Mouse (Mus musculus) bone marrow macrophage, adult 2 months (primary cell): ENCODE results near the gene Slc9a3r2.

Experiments used
- CTCF ChIP-seq: IDR thresholded peaks from 2 replicates; pipeline ENCODE4 v1.5.1; 2012; ENCODE audit warnings: low read depth, mild to moderate bottlenecking, low read length, moderate library complexity
- POLR2A ChIP-seq: IDR thresholded peaks from 2 replicates; pipeline ENCODE4 v1.6.1; 2012; ENCODE audit warnings: mild to moderate bottlenecking, low read depth, low read length, borderline replicate concordance

GRCm38 (mm10) chr17:24603961-24604360, 46.2 kb downstream of the Slc9a3r2 start:
- TF ChIP-seq CTCF: no peak
- no peak for TF ChIP-seq POLR2A
